Mouse (Mus musculus): Measurements from ENCODE around the gene Sun1. TPM values are rescaled to one million over a fixed set of nuclear protein-coding genes. Genes with fewer than 3 reads are reported as not detected.
A peak's percentile ranks its signal among the peaks of the same experiment; 100 is the strongest.

Sun1 gene
- polyA plus RNA-seq, 1 experiment from 2014 or later: 35.0 TPM

- H3K9me3 ChIP-seq (replicated peaks; ENCODE audit: low read length): no peaks in the 10 kb centered on the region
- DNase-seq (ENCODE audit: low spot score): no peak
- ATAC-seq (replicated peaks; ENCODE audit: low FRiP score, low read depth): no peak
- H3K4me3 ChIP-seq (replicated peaks; ENCODE audit: low read depth, low read length): no peak overlapping the region
- peaks cover 9% of the 10 kb centered on the region for H3K36me3 ChIP-seq (ENCODE audit: insufficient read depth, low read length)
- no peak for TF ChIP-seq CTCF (IDR thresholded peaks at IDR 0.05; ENCODE audit: low read depth)
- no peak overlapping the region for H3K27ac ChIP-seq
- H3K4me2 ChIP-seq (ENCODE audit: low read length): no peak overlapping the region
- 95% methylated on average over 5 of the region's 5 CpGs for WGBS
- H3K9ac ChIP-seq (ENCODE audit: low read depth, low read length): no peak overlapping the region
- no peaks in the 10 kb centered on the region for H3K27me3 ChIP-seq (ENCODE audit: insufficient read depth, low read length)
- H3K4me1 ChIP-seq (replicated peaks; ENCODE audit: insufficient read depth, low read length): no peaks in the 10 kb centered on the region
Measured at GRCm38 (mm10) chr5:139189726-139190125, 10.7 kb upstream of the Sun1 start.

GRCm38 (mm10) chr5:139190958-139191357, 9.5 kb upstream of the Sun1 start:
- H3K4me3 ChIP-seq (replicated peaks; ENCODE audit: low read depth, low read length): no peak overlapping the region
- no peaks in the 10 kb centered on the region for H3K9me3 ChIP-seq (replicated peaks; ENCODE audit: low read length)
- DNase-seq (ENCODE audit: low spot score) (no peak), ATAC-seq (replicated peaks; ENCODE audit: low FRiP score, low read depth) (no peak)
- WGBS: 80% methylated on average over 5 of the region's 5 CpGs
- H3K36me3 ChIP-seq (ENCODE audit: insufficient read depth, low read length): peaks cover 9% of the 10 kb centered on the region
- no peak for TF ChIP-seq CTCF (IDR thresholded peaks at IDR 0.05; ENCODE audit: low read depth)
- no peak overlapping the region for H3K9ac ChIP-seq (ENCODE audit: low read depth, low read length)
- no peaks in the 10 kb centered on the region for H3K4me1 ChIP-seq (replicated peaks; ENCODE audit: insufficient read depth, low read length)
- H3K4me2 ChIP-seq (ENCODE audit: low read length): no peak overlapping the region
- H3K27me3 ChIP-seq (ENCODE audit: insufficient read depth, low read length): no peaks in the 10 kb centered on the region
- no peak overlapping the region for H3K27ac ChIP-seq

GRCm38 (mm10) chr5:139198779-139199178, 1.7 kb upstream of the Sun1 start:
- peaks cover 13% of the 10 kb centered on the region; the same call in 1 of the 2 replicates for H3K4me1 ChIP-seq (replicated peaks; ENCODE audit: insufficient read depth, low read length)
- WGBS: 90% methylated on average over 3 of the region's 3 CpGs
- ATAC-seq (replicated peaks; ENCODE audit: low FRiP score, low read depth) (no peak), DNase-seq (ENCODE audit: low spot score) (no peak)
- H3K36me3 ChIP-seq (ENCODE audit: insufficient read depth, low read length): no peaks in the 10 kb centered on the region
- H3K27me3 ChIP-seq (ENCODE audit: insufficient read depth, low read length): no peaks in the 10 kb centered on the region
- H3K9me3 ChIP-seq (replicated peaks; ENCODE audit: low read length): no peaks in the 10 kb centered on the region
- H3K4me3 ChIP-seq (replicated peaks; ENCODE audit: low read depth, low read length): no peak overlapping the region
- no peak for TF ChIP-seq CTCF (IDR thresholded peaks at IDR 0.05; ENCODE audit: low read depth)
- no peak overlapping the region for H3K9ac ChIP-seq (ENCODE audit: low read depth, low read length)
- no peak overlapping the region for H3K4me2 ChIP-seq (ENCODE audit: low read length)
- H3K27ac ChIP-seq: no peak overlapping the region

DNA sequence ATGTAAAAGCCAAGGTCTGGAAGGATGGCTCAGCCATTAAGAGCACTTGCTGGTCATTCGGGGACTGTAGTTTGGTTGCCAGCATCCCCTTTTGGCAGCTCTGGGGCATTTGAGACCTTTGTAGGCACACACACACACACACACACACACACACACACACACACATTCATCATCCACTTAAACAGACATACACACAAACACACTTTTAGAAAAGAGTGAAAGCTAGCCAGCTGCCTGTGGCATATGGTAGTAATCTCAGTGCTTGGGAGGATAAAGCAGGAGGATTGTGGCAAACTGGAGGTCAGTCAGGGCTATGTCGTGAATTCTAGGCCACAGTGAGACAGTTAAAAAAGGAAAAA, 822 bp upstream of the Sun1 start:
- H3K27me3 ChIP-seq (ENCODE audit: insufficient read depth, low read length): no peaks in the 10 kb centered on the region
- H3K4me1 ChIP-seq (replicated peaks; ENCODE audit: insufficient read depth, low read length): peaks cover 13% of the 10 kb centered on the region; the same call in 1 of the 2 replicates
- H3K4me3 ChIP-seq (replicated peaks; ENCODE audit: low read depth, low read length): peak overlapping the region; percentile 87
- DNase-seq (ENCODE audit: low spot score): no peak
- peak overlapping the region; percentile 76 for H3K4me2 ChIP-seq (ENCODE audit: low read length)
- 40% methylated on average over 2 of the region's 2 CpGs for WGBS
- no peaks in the 10 kb centered on the region for H3K9me3 ChIP-seq (replicated peaks; ENCODE audit: low read length)
- H3K9ac ChIP-seq (ENCODE audit: low read depth, low read length): peak overlapping the region; percentile 60
- no peaks in the 10 kb centered on the region for H3K36me3 ChIP-seq (ENCODE audit: insufficient read depth, low read length)
- no peak for ATAC-seq (replicated peaks; ENCODE audit: low FRiP score, low read depth)
- TF ChIP-seq CTCF (IDR thresholded peaks at IDR 0.05; ENCODE audit: low read depth): no peak
- H3K27ac ChIP-seq: peak overlapping the region; percentile 88

DNA sequence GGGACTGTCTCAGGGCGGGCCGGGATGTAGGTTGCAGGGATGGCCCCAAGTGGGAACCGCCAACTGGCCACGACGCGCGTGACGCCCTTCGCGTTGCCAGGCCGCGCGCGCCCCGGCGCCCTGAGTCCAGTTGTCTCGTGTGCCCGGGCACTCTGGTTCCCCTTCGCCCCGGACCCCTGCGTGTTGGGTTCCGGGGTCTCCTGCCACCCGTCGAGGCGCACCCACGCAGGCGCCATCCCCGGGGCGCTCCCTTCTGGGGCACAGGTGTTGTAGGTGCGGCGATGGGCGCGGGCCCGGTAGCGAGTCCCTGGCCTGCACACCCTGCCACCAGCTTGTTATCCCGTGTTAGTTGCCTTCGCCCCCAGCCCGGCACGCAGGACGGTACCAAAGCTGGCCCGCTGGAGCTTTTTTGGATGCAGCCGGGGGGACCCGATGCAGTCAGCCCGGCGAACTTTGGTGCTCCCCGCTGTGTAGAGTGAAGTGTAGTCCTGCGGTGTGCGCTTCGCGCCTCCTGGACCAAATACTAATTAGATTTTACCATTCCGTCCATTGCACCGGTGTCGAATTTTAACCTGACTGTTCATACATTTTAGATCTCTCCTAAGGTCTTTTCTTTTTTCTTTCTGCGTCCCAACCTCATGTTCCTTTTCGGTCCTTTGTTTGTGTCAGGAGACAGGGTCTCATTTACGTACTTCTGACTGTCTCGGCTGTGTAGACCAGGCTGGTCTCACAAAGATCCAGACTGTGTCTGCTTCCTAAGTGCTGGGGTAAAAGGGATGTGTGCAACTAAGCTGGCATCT, 533 bp downstream of the Sun1 start:
- under 1% methylated on average over 51 of the region's 57 CpGs for WGBS
- peaks cover 13% of the 10 kb centered on the region; the same call in 1 of the 2 replicates for H3K4me1 ChIP-seq (replicated peaks; ENCODE audit: insufficient read depth, low read length)
- H3K4me3 ChIP-seq (replicated peaks; ENCODE audit: low read depth, low read length): peak overlapping the region; percentile 87
- no peaks in the 10 kb centered on the region for H3K9me3 ChIP-seq (replicated peaks; ENCODE audit: low read length)
- H3K4me2 ChIP-seq (ENCODE audit: low read length): peak overlapping the region; percentile 98
- H3K27ac ChIP-seq: peak overlapping the region; percentile 66
- DNase-seq (ENCODE audit: low spot score): no peak
- no peaks in the 10 kb centered on the region for H3K36me3 ChIP-seq (ENCODE audit: insufficient read depth, low read length)
- no peaks in the 10 kb centered on the region for H3K27me3 ChIP-seq (ENCODE audit: insufficient read depth, low read length)
- H3K9ac ChIP-seq (ENCODE audit: low read depth, low read length): peak overlapping the region; percentile 83
- no peak for TF ChIP-seq CTCF (IDR thresholded peaks at IDR 0.05; ENCODE audit: low read depth)
- no peak; the same call in none of the 2 replicates for ATAC-seq (replicated peaks; ENCODE audit: low FRiP score, low read depth)

DNA sequence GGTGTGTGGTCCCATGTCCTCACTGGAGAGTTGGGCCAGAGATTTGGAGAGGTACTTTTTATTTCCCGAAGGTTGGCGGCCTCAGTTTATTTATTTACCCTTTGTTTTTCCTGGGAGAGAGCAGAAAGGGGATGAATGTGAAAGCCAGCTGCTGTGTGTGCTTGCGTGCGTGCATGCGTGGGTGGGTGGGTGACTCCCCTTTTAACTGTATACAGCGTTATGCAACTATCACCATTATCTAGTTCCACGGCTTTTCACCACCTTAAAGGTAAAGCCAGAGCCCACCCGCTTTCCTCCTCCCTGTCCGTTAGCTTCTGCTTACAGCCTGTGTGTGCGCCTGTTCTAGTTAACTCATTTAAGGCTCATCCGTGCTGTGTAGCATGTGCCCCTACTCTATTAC, 1.7 kb downstream of the Sun1 start:
- TF ChIP-seq CTCF (IDR thresholded peaks at IDR 0.05; ENCODE audit: low read depth): no peak
- no peak for DNase-seq (ENCODE audit: low spot score)
- Histone ChIP-seq H3K27me3 (ENCODE audit: insufficient read depth, low read length) (no peaks in the 10 kb centered on the region), H3K27ac (no peak overlapping the region), H3K9ac (ENCODE audit: low read depth, low read length) (0 out of 2 replicates have a peak overlapping the region, but pooled peaks have one; percentile 27), H3K9me3 (replicated peaks; ENCODE audit: low read length) (no peaks in the 10 kb centered on the region), H3K4me2 (ENCODE audit: low read length) (peak overlapping the region; percentile 98), H3K4me3 (replicated peaks; ENCODE audit: low read depth, low read length) (0 out of 2 replicates have a peak overlapping the region, but pooled peaks have one; percentile 87), H3K36me3 (ENCODE audit: insufficient read depth, low read length) (no peaks in the 10 kb centered on the region), H3K4me1 (replicated peaks; ENCODE audit: insufficient read depth, low read length) (peaks cover 13% of the 10 kb centered on the region; the same call in 1 of the 2 replicates)
- no peak for ATAC-seq (replicated peaks; ENCODE audit: low FRiP score, low read depth)
- 50% methylated on average over 11 of the region's 11 CpGs for WGBS
